Mouse (Mus musculus): ENCODE measurements around the gene Gm18596. TPM values are rescaled to one million over a fixed set of nuclear protein-coding genes. Genes with fewer than 3 reads are reported as not detected.
"Not testable (repeated sequence)": the region's sequence is repeated elsewhere in the genome, so short reads cannot be mapped to it uniquely, and the experiment has no call there.

Gm18596 gene
- polyA plus RNA-seq, 1 experiment from 2014 or later = not detected

DNA sequence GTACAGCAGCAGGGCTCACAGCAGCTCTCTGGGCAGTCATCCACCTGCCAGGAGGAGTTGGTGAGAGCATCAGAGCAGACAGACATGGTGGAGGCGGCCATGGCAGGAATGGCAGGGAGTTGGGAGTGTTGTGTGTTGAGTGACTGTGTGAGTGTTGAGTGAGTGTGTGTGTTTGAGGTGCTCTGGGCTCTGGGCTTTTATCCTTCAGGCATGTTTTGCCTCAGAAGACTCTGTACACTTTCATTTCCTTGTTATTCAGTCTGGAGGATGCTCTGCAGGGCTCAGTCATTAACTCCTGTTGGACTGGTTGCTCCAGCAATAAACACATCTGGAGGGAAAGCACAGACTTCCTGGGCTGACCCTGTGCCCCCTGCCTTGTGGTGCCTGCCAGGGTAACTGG is 17.1 kb upstream of the Gm18596 start, which contains the start of gene Gm3233:
TSS of gene Gm3233 (minus strand) at position 101 of the 400 bp plus-strand sequence.
- not testable (repeated sequence) for ATAC-seq (ENCODE audit: low read depth)
- whole genome bisulfite sequencing (ENCODE audit: insufficient replicate concordance) = no CpG with 5 or more reads among the region's 1 CpGs

GRCm38 (mm10) chr10:77753448-77753847 is 11.0 kb upstream of the Gm18596 start:
- no peak for ATAC-seq (ENCODE audit: low read depth)
- Histone ChIP-seq H3K27ac (ENCODE audit: low read length) (no peak overlapping the region), H3K4me3 (ENCODE audit: low read depth, low read length) (no peak overlapping the region), H3K27me3 (ENCODE audit: control insufficient read depth, insufficient read depth, low read depth, low read length) (no peaks in the 10 kb centered on the region), H3K4me2 (ENCODE audit: low read depth, low read length) (no peak overlapping the region), H3K4me1 (ENCODE audit: control insufficient read depth, low read depth, low read length) (no peaks in the 10 kb centered on the region), H3K9me3 (replicated peaks; ENCODE audit: control insufficient read depth, low read length) (no peaks in the 10 kb centered on the region), H3K9ac (ENCODE audit: low read depth, low read length) (no peak overlapping the region), H3K36me3 (ENCODE audit: control insufficient read depth, insufficient read depth) (no peaks in the 10 kb centered on the region)

More for the DNA sequence above, 17.1 kb upstream of the Gm18596 start, which contains the start of gene Gm3233:
- H3K27ac ChIP-seq (ENCODE audit: low read length); H3K27me3 ChIP-seq (ENCODE audit: control insufficient read depth, insufficient read depth, low read depth, low read length); H3K9me3 ChIP-seq (replicated peaks; ENCODE audit: control insufficient read depth, low read length); H3K4me3 ChIP-seq (ENCODE audit: low read depth, low read length); H3K4me2 ChIP-seq (ENCODE audit: low read depth, low read length); H3K4me1 ChIP-seq (ENCODE audit: control insufficient read depth, low read depth, low read length); H3K9ac ChIP-seq (ENCODE audit: low read depth, low read length); H3K36me3 ChIP-seq (ENCODE audit: control insufficient read depth, insufficient read depth): not testable (repeated sequence)

DNA sequence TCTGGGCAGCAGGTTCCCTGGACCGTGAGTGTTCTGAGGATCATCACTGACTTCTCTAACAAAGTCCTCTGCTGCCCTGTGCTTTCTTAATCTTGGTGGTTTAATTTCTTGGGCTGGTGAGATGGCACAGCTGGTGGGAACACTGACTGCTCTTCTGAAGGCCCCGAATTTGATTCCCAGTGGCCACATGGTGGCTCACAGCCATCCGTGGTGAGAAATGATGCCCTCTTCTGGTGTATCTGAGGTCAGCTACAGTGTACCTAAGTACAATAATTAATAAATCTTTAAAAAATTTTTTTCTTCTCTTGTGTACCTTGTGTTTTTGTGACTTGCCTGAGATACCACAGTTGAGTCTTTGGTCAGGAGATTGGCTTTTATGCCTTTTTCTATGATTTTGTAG is 9.9 kb upstream of the Gm18596 start:
- H3K9ac ChIP-seq (ENCODE audit: low read depth, low read length); H3K4me1 ChIP-seq (ENCODE audit: control insufficient read depth, low read depth, low read length); ATAC-seq (ENCODE audit: low read depth); H3K27me3 ChIP-seq (ENCODE audit: control insufficient read depth, insufficient read depth, low read depth, low read length); H3K27ac ChIP-seq (ENCODE audit: low read length); H3K36me3 ChIP-seq (ENCODE audit: control insufficient read depth, insufficient read depth); H3K4me3 ChIP-seq (ENCODE audit: low read depth, low read length); H3K9me3 ChIP-seq (replicated peaks; ENCODE audit: control insufficient read depth, low read length); H3K4me2 ChIP-seq (ENCODE audit: low read depth, low read length): not testable (repeated sequence)
- 41% methylated on average over 3 of the region's 3 CpGs for WGBS (ENCODE audit: insufficient replicate concordance)

DNA sequence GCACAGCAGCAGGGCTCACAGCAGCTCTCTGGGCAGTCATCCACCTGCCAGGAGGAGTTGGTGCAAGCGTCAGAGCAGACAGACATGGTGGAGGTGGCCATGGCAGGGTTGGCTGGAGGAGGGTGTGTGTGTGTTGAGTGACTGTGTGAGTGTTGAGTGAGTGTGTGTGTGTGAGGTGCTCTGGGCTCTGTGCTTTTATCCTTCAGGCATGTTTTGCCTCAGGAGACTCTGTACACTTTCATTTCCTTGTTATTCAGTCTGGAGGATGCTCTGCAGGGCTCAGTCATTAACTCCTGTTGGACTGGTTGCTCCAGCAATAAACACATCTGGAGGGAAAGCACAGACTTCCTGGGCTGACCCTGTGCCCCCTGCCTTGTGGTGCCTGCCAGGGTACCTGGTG is 8.8 kb upstream of the Gm18596 start, which contains the start of gene Gm9736:
TSS of gene Gm9736 (minus strand) at position 101 of the 400 bp plus-strand sequence.
- not testable (repeated sequence) for H3K9me3 ChIP-seq (replicated peaks; ENCODE audit: control insufficient read depth, low read length); H3K36me3 ChIP-seq (ENCODE audit: control insufficient read depth, insufficient read depth); H3K27me3 ChIP-seq (ENCODE audit: control insufficient read depth, insufficient read depth, low read depth, low read length); ATAC-seq (ENCODE audit: low read depth); H3K27ac ChIP-seq (ENCODE audit: low read length); H3K9ac ChIP-seq (ENCODE audit: low read depth, low read length); H3K4me2 ChIP-seq (ENCODE audit: low read depth, low read length); H3K4me1 ChIP-seq (ENCODE audit: control insufficient read depth, low read depth, low read length); H3K4me3 ChIP-seq (ENCODE audit: low read depth, low read length)
- 44% methylated on average over 1 of the region's 1 CpGs for WGBS (ENCODE audit: insufficient replicate concordance)

DNA sequence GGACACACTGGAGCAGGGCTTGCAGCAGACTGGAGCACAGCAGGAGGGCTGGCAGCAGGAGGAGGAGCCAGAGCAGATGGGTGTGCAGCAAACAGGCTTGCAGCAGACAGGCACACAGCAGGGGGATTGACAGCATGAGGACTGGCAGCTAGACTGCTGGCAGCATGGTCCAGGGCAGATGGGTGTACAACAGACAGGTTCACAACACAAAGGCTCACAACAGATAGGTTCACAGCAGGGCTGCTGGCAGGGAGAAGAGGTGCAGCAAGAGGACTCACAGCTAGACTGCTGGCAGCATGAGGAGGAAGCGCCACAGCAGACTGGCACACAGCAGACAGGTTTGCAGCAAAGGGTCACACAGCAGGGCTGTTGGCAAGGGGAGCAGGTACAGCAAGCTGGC is 8.2 kb upstream of the Gm18596 start:
- H3K9me3 ChIP-seq (replicated peaks; ENCODE audit: control insufficient read depth, low read length); ATAC-seq (ENCODE audit: low read depth); H3K9ac ChIP-seq (ENCODE audit: low read depth, low read length); H3K36me3 ChIP-seq (ENCODE audit: control insufficient read depth, insufficient read depth); H3K27me3 ChIP-seq (ENCODE audit: control insufficient read depth, insufficient read depth, low read depth, low read length); H3K4me3 ChIP-seq (ENCODE audit: low read depth, low read length); H3K27ac ChIP-seq (ENCODE audit: low read length); H3K4me1 ChIP-seq (ENCODE audit: control insufficient read depth, low read depth, low read length); H3K4me2 ChIP-seq (ENCODE audit: low read depth, low read length): not testable (repeated sequence)
- 50% methylated on average over 1 of the region's 1 CpGs for WGBS (ENCODE audit: insufficient replicate concordance)

GRCm38 (mm10) chr10:77738929-77739328 is 3.5 kb downstream of the Gm18596 start:
- no peaks in the 10 kb centered on the region for H3K36me3 ChIP-seq (ENCODE audit: control insufficient read depth, insufficient read depth)
- H3K27me3 ChIP-seq (ENCODE audit: control insufficient read depth, insufficient read depth, low read depth, low read length) = no peaks in the 10 kb centered on the region
- no peak for ATAC-seq (ENCODE audit: low read depth)
- H3K4me3 ChIP-seq (ENCODE audit: low read depth, low read length) = no peak overlapping the region
- H3K9me3 ChIP-seq (replicated peaks; ENCODE audit: control insufficient read depth, low read length) = no peaks in the 10 kb centered on the region
- H3K4me1 ChIP-seq (ENCODE audit: control insufficient read depth, low read depth, low read length) = no peaks in the 10 kb centered on the region
- no peak overlapping the region for H3K4me2 ChIP-seq (ENCODE audit: low read depth, low read length)
- no peak overlapping the region for H3K27ac ChIP-seq (ENCODE audit: low read length)
- 49% methylated on average over 4 of the region's 4 CpGs for WGBS (ENCODE audit: insufficient replicate concordance)
- no peak overlapping the region for H3K9ac ChIP-seq (ENCODE audit: low read depth, low read length)

- no peak overlapping the region for H3K4me3 ChIP-seq (ENCODE audit: low read depth, low read length)
- H3K4me1 ChIP-seq (ENCODE audit: control insufficient read depth, low read depth, low read length) = no peaks in the 10 kb centered on the region
- no peak overlapping the region for H3K27ac ChIP-seq (ENCODE audit: low read length)
- H3K9me3 ChIP-seq (replicated peaks; ENCODE audit: control insufficient read depth, low read length) = no peaks in the 10 kb centered on the region
- no peak for ATAC-seq (ENCODE audit: low read depth)
- no peaks in the 10 kb centered on the region for H3K27me3 ChIP-seq (ENCODE audit: control insufficient read depth, insufficient read depth, low read depth, low read length)
- H3K9ac ChIP-seq (ENCODE audit: low read depth, low read length) = no peak overlapping the region
- no peak overlapping the region for H3K4me2 ChIP-seq (ENCODE audit: low read depth, low read length)
- 70% methylated on average over 1 of the region's 1 CpGs for WGBS (ENCODE audit: insufficient replicate concordance)
- no peaks in the 10 kb centered on the region for H3K36me3 ChIP-seq (ENCODE audit: control insufficient read depth, insufficient read depth)
Measured at GRCm38 (mm10) chr10:77735928-77736327, 6.5 kb downstream of the Gm18596 start.

- Histone ChIP-seq H3K4me3 (ENCODE audit: low read depth, low read length) (no peak overlapping the region), H3K4me2 (ENCODE audit: low read depth, low read length) (no peak overlapping the region), H3K27me3 (ENCODE audit: control insufficient read depth, insufficient read depth, low read depth, low read length) (no peaks in the 10 kb centered on the region), H3K27ac (ENCODE audit: low read length) (no peak overlapping the region), H3K36me3 (ENCODE audit: control insufficient read depth, insufficient read depth) (no peaks in the 10 kb centered on the region), H3K9ac (ENCODE audit: low read depth, low read length) (no peak overlapping the region), H3K9me3 (replicated peaks; ENCODE audit: control insufficient read depth, low read length) (no peaks in the 10 kb centered on the region), H3K4me1 (ENCODE audit: control insufficient read depth, low read depth, low read length) (no peaks in the 10 kb centered on the region)
- ATAC-seq (ENCODE audit: low read depth) = no peak
- WGBS (ENCODE audit: insufficient replicate concordance) = 43% methylated on average over 4 of the region's 4 CpGs
Measured at GRCm38 (mm10) chr10:77729241-77729640, 13.2 kb downstream of the Gm18596 start.

- Histone ChIP-seq H3K9me3 (replicated peaks; ENCODE audit: control insufficient read depth, low read length) (no peaks in the 10 kb centered on the region), H3K27ac (ENCODE audit: low read length) (no peak overlapping the region), H3K36me3 (ENCODE audit: control insufficient read depth, insufficient read depth) (no peaks in the 10 kb centered on the region), H3K4me1 (ENCODE audit: control insufficient read depth, low read depth, low read length) (no peaks in the 10 kb centered on the region), H3K4me3 (ENCODE audit: low read depth, low read length) (no peak overlapping the region), H3K9ac (ENCODE audit: low read depth, low read length) (no peak overlapping the region), H3K4me2 (ENCODE audit: low read depth, low read length) (no peak overlapping the region), H3K27me3 (ENCODE audit: control insufficient read depth, insufficient read depth, low read depth, low read length) (no peaks in the 10 kb centered on the region)
- WGBS (ENCODE audit: insufficient replicate concordance) = 48% methylated on average over 4 of the region's 4 CpGs
- ATAC-seq (ENCODE audit: low read depth) = no peak
Measured at GRCm38 (mm10) chr10:77728280-77728679, 14.2 kb downstream of the Gm18596 start.

Measured in liver, embryonic 16.5 days (tissue).